Mouse (Mus musculus) stomach, embryonic 14.5 days (tissue): Measurements from ENCODE around the gene Mrpl43. TPM values are rescaled to one million over a fixed set of nuclear protein-coding genes. Genes with fewer than 3 reads are reported as not detected.

ENCODE experiments used
- ATAC-seq: fragments of 200-750 bp; cut with Nextera tagmentation; 2 replicates; pipeline ENCODE4 v1.8.0; 2017; ENCODE audit warnings: low read depth, moderate TSS enrichment; ENCODE audit not compliant: insufficient number of reproducible peaks, insufficient read depth, low FRiP score
- H3K27ac ChIP-seq: fragments of 300-500 bp; sonication (generic); 2 replicates; pipeline ENCODE4 v1.5.1; 2014; ENCODE audit warnings: mild to moderate bottlenecking, low read length, moderate library complexity, mixed read lengths
- H3K27me3 ChIP-seq: fragments of 300-500 bp; sonication (generic); 2 replicates; pipeline ENCODE4 v1.6.1; 2014; ENCODE audit warnings: low read length, control low read depth, mixed read lengths; ENCODE audit not compliant: control insufficient read depth, insufficient read depth
- H3K36me3 ChIP-seq: fragments of 300-500 bp; sonication (generic); 2 replicates; pipeline ENCODE4 v1.6.1; 2014; ENCODE audit warnings: mild to moderate bottlenecking, control low read depth, low read length, moderate library complexity, mixed read lengths; ENCODE audit not compliant: control insufficient read depth, insufficient read depth
- H3K4me1 ChIP-seq: fragments of 300-500 bp; sonication (generic); 2 replicates; pipeline ENCODE4 v1.6.1; 2014; ENCODE audit warnings: low read length, control low read depth, mixed read lengths; ENCODE audit not compliant: control insufficient read depth, insufficient read depth
- H3K4me2 ChIP-seq: fragments of 300-500 bp; sonication (generic); replicated peaks from 2 replicates; pipeline ENCODE4 v1.6.1; 2014; ENCODE audit warnings: low read depth, low read length, control low read depth
- H3K4me3 ChIP-seq: fragments of 300-500 bp; sonication (generic); 2 replicates; pipeline ENCODE4 v1.5.1; 2014; ENCODE audit warnings: low read depth, low read length, control low read depth
- H3K9ac ChIP-seq: fragments of 300-500 bp; sonication (generic); replicated peaks from 2 replicates; pipeline ENCODE4 v1.6.1; 2014; ENCODE audit warnings: low read depth, mild to moderate bottlenecking, control low read depth, low read length, moderate library complexity, mixed read lengths
- H3K9me3 ChIP-seq: fragments of 300-500 bp; sonication (generic); 2 replicates; pipeline ENCODE4 v1.6.1; 2016; ENCODE audit warnings: low read depth, low read length, control low read depth; ENCODE audit not compliant: control insufficient read depth
- WGBS: fragments of 180-500 bp; shearing (Covaris S2); extraction: QIAGEN DNeasy Blood & Tissue Kit; methylation state at CpG from one replicate; pipeline ENCODE4 v1.1.7; 2014; 5-methylcytosine and 5-hydroxymethylcytosine counted together
- polyA plus RNA-seq: library from polyadenylated mRNA; unstranded; fragments of >200 nt; fragmentation: Nextera tagmentation; extraction: Ambion mirVana; gene quantifications from 2 replicates; pipeline ENCODE4 v1.2.1, GENCODE M21; 2014

Gene Mrpl43
- 60.1 and 60.4 TPM in 2 replicates for polyA plus RNA-seq

GRCm38 (mm10) chr19:45005957-45006712 lies at the start of gene Mrpl43:
Gene Mrpl43, minus strand, starts transcription at chr19:45006442.
- peaks cover 33% of the 10 kb centered on the region for H3K36me3 ChIP-seq
- no peaks in the 10 kb centered on the region for H3K9me3 ChIP-seq
- peak; percentile 92 for ATAC-seq
- H3K9ac ChIP-seq: peak within 1 kb of the TSS; percentile 51
- H3K4me3 ChIP-seq: peak within 1 kb of the TSS; percentile 64
- peak within 1 kb of the TSS; percentile 75 for H3K4me2 ChIP-seq
- H3K27ac ChIP-seq: peak within 1 kb of the TSS; percentile 80
- under 1% methylated on average over 82 of the region's 82 CpGs for WGBS
- peaks cover 18% of the 10 kb centered on the region; the same call in 1 of the 2 replicates for H3K4me1 ChIP-seq
- H3K27me3 ChIP-seq: no peaks in the 10 kb centered on the region

GRCm38 (mm10) chr19:45054892-45055690 lies 48.8 kb upstream of the Mrpl43 start:
- H3K9me3 ChIP-seq: no peaks in the 10 kb centered on the region
- WGBS: 79% methylated on average over 6 of the region's 6 CpGs
- peaks cover 18% of the 10 kb centered on the region for H3K4me1 ChIP-seq
- no peaks in the 10 kb centered on the region for H3K27me3 ChIP-seq
- ATAC-seq: no peak
- H3K9ac ChIP-seq: no peak overlapping the region
- H3K4me2 ChIP-seq: no peak overlapping the region
- H3K27ac ChIP-seq: no peak overlapping the region
- H3K4me3 ChIP-seq: no peak overlapping the region
- peaks cover 7% of the 10 kb centered on the region for H3K36me3 ChIP-seq

- no peak for ATAC-seq
- Histone ChIP-seq H3K9me3 (no peaks in the 10 kb centered on the region), H3K4me3 (no peak overlapping the region), H3K4me2 (no peak overlapping the region), H3K9ac (no peak overlapping the region), H3K27ac (no peak overlapping the region), H3K27me3 (no peaks in the 10 kb centered on the region), H3K4me1 (peaks cover 17% of the 10 kb centered on the region), H3K36me3 (peaks cover 7% of the 10 kb centered on the region)
- 85% methylated on average over 8 of the region's 8 CpGs for WGBS
These were observed 47.2 kb upstream of the Mrpl43 start for GRCm38 (mm10) chr19:45053451-45053850.

GRCm38 (mm10) chr19:45049523-45049922 lies 43.3 kb upstream of the Mrpl43 start:
- Histone ChIP-seq H3K27me3 (0 out of 2 replicates have a peak, but pooled peaks cover 6% of the 10 kb centered on the region), H3K27ac (no peak overlapping the region), H3K4me3 (no peak overlapping the region), H3K9me3 (no peaks in the 10 kb centered on the region), H3K4me2 (no peak overlapping the region), H3K9ac (no peak overlapping the region), H3K4me1 (peaks cover 13% of the 10 kb centered on the region), H3K36me3 (no peaks in the 10 kb centered on the region; the same call in none of the 2 replicates)
- 74% methylated on average over 9 of the region's 9 CpGs for WGBS
- ATAC-seq: no peak

- Histone ChIP-seq H3K4me3 (peak overlapping the region; percentile 45; the same call in 1 of the 2 replicates), H3K27ac (peak overlapping the region; percentile 88), H3K9me3 (no peaks in the 10 kb centered on the region), H3K4me2 (peak overlapping the region; percentile 81), H3K9ac (peak overlapping the region; percentile 41; the same call in 1 of the 2 replicates), H3K36me3 (no peaks in the 10 kb centered on the region; the same call in none of the 2 replicates), H3K27me3 (0 out of 2 replicates have a peak, but pooled peaks cover 6% of the 10 kb centered on the region), H3K4me1 (peaks cover 13% of the 10 kb centered on the region)
- no peak for ATAC-seq
- WGBS: 70% methylated on average over 12 of the region's 12 CpGs
These were observed 42.6 kb upstream of the Mrpl43 start for GRCm38 (mm10) chr19:45048644-45049365.

- H3K4me1 ChIP-seq: peaks cover 13% of the 10 kb centered on the region
- H3K9ac ChIP-seq: peak overlapping the region; percentile 41
- H3K4me2 ChIP-seq: peak overlapping the region; percentile 81
- H3K27ac ChIP-seq: peak overlapping the region; percentile 88
- H3K9me3 ChIP-seq: no peaks in the 10 kb centered on the region
- H3K4me3 ChIP-seq: peak overlapping the region; percentile 45
- ATAC-seq: peak; percentile 75
- WGBS: 18% methylated on average over 11 of the region's 11 CpGs
- 0 out of 2 replicates have a peak, but pooled peaks cover 6% of the 10 kb centered on the region for H3K27me3 ChIP-seq
- no peaks in the 10 kb centered on the region; the same call in none of the 2 replicates for H3K36me3 ChIP-seq
These were observed 41.8 kb upstream of the Mrpl43 start for GRCm38 (mm10) chr19:45047935-45048643.

GRCm38 (mm10) chr19:45047417-45047934 lies 41.2 kb upstream of the Mrpl43 start, which contains the start of gene Sfxn3:
Gene Sfxn3, plus strand, starts transcription at chr19:45047503.
- Histone ChIP-seq H3K27me3 (0 out of 2 replicates have a peak, but pooled peaks cover 6% of the 10 kb centered on the region), H3K9ac (peak within 1 kb of the TSS; percentile 41), H3K4me2 (peak within 1 kb of the TSS; percentile 81), H3K36me3 (no peaks in the 10 kb centered on the region; the same call in 1 of the 2 replicates), H3K27ac (peak within 1 kb of the TSS; percentile 88), H3K9me3 (no peaks in the 10 kb centered on the region), H3K4me1 (peaks cover 13% of the 10 kb centered on the region), H3K4me3 (peak within 1 kb of the TSS; percentile 45)
- ATAC-seq: peak; percentile 83
- whole genome bisulfite sequencing: under 1% methylated on average over 26 of the region's 26 CpGs
